Mouse (Mus musculus): ENCODE data around the gene Tradd.

The Tradd gene

DNA sequence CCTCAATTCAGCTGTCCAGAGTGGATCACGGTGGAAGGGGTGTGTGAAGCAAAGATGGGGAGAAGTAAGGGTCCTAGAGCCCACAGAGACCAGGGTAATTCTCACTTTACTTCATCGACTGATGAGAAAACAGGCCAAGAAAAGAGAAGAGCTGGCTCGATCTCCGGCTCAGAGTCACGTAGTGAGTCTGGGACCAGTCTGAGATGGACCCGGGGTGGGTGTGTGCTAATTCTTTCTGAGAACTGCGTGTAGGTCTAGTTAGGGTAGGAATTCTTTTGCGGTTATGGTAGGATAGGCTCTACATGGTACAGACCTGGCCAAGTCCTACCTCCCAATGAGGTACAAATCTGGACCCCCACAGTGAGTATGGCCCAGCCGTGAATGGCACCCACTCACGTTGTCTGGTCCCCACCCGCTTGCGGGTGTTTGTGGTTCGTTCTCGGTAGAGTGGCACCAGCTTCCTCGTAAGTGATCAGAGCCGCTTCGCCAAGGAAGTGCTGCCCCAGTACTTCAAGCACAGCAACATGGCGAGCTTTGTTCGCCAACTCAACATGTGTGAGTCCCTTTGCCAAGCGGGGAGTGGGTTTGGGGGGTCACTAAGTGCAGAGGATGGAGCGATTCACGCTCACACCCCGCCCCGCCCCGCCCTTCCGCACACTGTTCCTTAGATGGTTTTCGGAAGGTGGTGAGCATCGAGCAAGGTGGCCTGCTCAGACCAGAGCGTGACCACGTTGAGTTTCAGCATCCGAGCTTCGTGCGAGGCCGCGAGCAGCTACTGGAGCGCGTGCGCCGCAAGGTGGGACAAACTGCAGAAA is 5.9 kb upstream of the Tradd start:
- DNase-seq (ENCODE audit: low read depth, low spot score), result no peak

DNA sequence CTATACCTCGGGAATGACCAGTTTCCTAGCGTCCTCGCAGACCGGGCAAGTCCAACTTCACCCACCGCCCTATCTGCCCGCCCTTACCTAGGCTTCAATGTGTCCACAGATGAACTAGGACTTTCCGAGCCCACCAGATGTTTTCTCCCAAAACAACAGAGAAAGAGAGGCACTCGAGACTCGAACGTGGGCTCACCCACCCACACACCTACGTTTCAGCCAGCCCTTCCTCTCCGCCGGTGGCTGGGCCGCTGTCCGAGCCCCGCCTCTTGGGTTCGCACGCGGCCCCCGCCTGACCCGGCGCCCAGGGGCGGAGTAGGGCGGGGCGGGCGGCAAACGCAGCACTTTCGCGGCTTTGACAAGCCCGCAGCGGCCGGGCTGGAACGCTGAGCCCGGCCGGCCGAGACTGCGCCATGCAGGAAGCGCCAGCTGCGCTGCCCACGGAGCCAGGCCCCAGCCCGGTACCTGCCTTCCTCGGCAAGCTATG is 5.1 kb upstream of the Tradd start, which contains the start of gene Hsf4:
Gene Hsf4, plus strand, starts transcription at position 341 of the 487 bp plus-strand sequence.
- no peak for DNase-seq (ENCODE audit: low read depth, low spot score)

GRCm38 (mm10) chr8:105269075-105269458 is 4.7 kb upstream of the Tradd start:
- no peak for DNase-seq (ENCODE audit: low read depth, low spot score)

GRCm38 (mm10) chr8:105268342-105269074 is 4.1 kb upstream of the Tradd start:
- DNase-seq (ENCODE audit: low read depth, low spot score), result no peak

DNA sequence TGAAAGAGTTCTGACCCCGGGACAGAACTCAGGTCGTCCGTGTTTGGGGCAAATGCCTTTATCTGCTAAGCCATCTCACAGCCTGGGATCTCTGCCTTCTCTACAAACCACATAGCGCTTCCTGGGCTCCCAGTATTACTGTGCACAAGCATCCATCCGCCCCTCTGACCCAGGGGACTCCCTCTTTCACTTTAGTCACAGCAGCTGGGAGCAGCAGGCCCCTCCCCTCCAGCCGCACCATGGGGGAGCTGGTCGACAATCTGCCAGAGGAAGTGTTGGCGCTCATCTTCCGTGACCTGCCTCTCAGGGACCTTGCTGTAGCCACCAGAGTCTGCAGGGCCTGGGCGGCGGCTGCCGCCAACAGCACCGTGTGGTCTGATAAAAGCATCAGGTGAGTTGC is 2.4 kb upstream of the Tradd start:
- DNase-seq (ENCODE audit: low read depth, low spot score), result no peak

DNA sequence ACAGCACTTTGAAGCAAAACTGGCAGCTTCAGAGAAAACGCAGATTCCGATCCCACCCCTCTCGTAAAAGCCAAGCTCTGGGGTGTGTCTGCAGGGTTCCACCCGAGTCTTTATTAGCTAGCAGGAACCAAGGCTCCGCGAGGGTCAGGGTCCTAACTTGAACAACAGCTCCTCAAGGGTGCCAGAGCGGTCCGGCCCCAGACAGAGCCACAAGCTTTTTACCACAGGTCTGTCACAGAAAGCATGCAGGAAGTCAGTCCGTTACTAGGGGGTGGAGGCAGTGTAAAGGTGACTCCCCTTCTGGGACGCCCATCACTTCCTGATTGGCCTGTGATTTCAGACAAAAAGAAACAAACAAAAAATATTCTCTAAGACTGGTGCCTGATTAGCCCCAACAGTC is 719 bp upstream of the Tradd start:
- peak; percentile 82 for DNase-seq (ENCODE audit: low read depth, low spot score)

DNA sequence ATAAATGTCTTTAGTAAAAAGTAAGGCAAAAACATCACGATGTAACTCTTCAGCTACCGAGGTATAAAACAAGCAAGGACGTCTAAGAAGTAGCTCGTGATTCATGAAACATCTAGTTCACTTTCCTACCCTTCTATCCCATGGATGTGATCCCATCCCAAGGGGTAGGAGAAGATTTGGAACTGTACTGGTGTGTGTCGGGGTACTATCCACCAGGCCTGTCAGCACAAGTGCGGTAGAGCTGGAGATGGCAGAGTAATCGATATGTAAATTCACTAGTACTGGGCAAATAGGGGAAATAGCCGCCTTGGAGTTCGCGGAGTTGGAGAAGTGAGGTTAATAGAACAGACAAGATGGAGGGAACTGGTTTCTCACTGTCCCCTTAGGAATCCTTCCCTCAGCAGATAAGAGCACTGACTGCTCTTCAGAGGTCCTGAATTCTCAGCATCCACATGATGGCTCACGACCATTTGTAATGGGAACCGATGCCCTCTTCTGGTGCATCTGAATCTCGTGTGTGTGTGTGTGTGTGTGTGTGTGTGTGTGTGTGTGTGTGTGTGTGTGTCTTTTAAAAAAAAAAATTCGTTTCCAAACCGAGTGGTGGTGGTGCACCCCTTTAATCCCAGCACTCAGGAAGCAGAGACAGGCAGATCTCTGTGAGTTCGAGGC is 1.0 kb downstream of the Tradd start:
- DNase-seq (ENCODE audit: low read depth, low spot score), result peak; percentile 49

GRCm38 (mm10) chr8:105261326-105261980 is 3.0 kb downstream of the Tradd start:
- peak; percentile 34 for DNase-seq (ENCODE audit: low read depth, low spot score)

DNA sequence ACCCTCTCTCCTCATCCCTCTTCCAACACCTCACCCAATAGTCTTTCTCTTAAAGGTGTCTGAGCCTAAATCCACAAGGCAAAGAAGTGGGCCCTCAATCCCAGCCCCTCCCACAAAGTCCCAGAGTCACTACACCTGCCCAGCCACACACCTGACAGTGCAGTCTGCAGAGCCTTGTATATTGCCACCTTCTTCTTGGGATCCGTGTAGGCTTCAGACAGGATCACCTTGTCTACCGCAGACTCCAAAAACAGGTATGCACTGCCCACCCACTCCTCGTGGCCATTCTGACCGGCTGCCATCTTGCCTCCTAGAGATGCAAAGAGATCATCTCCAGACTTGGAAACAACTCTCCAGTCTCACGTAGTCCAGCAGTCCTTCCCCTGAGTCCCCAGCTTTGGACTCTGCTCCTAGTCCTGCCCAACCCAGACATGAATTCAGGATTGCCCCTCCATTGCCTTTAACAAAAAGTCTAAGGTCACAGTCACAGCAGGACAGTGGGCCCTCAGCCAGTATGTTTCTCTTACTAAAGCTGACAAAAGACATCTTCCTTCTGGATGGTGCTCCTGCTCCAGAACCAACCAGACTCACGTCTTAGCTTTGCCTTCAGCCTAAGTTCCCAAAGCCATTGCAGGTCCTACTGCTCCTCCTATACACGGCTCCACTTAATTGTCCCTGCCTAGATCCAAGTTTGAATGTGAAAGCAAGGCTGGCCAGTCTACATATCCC is 3.9 kb downstream of the Tradd start:
- no peak for DNase-seq (ENCODE audit: low read depth, low spot score)

- DNase-seq (ENCODE audit: low read depth, low spot score), result no peak
Measured at GRCm38 (mm10) chr8:105259721-105260320, 4.6 kb downstream of the Tradd start.

- no peak for DNase-seq (ENCODE audit: low read depth, low spot score)
Measured at GRCm38 (mm10) chr8:105258911-105259720, 5.3 kb downstream of the Tradd start.

DNA sequence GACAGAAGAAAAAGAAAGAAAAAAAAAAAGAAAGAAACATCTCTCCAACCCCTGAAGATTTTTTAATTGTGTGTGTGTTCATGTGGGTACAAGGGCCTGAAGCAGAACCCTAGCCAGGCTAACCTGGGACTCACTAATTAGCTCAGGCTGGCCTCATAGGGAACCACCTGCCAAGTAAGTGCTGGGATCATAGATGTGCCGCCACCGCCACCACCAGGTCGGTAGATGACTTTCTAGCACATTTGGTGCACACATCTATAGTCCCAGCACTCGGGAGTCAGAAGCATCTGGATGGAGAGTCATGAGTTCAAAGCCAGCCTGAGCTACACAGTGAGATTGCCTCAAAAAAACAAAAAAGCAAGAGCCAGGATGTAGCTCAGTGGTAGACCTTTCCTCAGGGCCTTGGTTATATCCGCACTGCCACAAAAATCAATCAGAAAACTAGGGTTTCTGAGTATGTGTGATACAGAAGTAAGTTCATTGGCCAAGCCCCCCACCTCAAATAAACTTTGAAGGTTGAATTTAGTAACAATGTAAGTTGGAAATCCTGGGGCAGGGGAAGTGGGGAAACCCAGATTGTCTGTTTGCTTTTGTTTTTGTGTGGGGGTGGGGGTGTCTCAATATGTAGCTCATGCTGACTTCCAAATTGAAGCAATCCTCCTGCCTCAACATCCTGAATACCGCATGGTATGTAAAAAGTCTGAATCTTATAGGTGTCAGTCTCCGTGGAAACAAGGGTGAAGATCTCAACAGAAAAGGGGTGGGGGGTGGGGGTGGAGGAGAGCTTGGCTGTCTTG is 6.9 kb downstream of the Tradd start:
- DNase-seq (ENCODE audit: low read depth, low spot score), result no peak

DNA sequence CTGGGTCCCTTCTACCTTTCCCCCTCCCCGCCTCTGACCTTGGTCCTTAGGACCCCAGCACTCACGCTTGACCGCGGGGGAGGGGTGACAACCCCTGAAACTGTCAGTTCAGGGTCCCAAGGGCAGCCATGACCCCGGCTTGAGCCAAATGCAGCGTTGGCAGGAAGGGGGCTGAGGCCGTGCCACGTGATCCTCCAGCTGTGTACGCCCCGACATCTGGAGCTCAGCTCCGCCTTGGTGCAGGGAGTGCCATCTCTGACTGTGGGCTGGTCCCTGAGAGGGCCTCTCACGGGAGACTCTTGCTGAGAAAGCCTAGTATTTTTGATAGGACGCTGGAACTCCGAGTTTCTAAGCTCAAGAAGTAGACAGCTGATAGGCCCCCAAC is 9.5 kb downstream of the Tradd start, which contains the start of gene B3gnt9:
Gene B3gnt9, minus strand, starts transcription at position 188 of the 385 bp plus-strand sequence.
- peak; percentile 98 for DNase-seq (ENCODE audit: low read depth, low spot score)

GRCm38 (mm10) chr8:105254152-105254965 is 10.1 kb downstream of the Tradd start:
- DNase-seq (ENCODE audit: low read depth, low spot score), result peak; percentile 93

DNA sequence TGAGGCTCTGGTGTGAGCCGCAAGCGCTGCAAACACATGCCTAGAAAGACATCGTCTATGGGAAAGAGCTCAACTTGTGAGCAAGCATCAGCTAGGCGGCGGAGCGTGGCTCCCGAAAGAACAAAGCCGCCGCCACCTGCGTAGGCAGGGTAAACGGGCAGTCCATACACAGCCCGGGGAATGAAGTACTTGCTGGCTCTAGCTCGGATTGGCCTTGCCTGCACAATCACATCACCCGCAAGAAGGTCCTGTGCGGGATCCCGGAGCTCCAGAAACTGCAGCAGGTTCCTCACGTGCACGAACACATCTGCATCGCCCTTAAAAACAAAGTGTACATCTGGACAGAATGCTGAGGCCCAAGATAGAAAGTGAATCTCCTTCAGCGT is 10.7 kb downstream of the Tradd start:
- no peak for DNase-seq (ENCODE audit: low read depth, low spot score)

GRCm38 (mm10) chr8:105252680-105253537 is 11.5 kb downstream of the Tradd start:
- peak; percentile 14 for DNase-seq (ENCODE audit: low read depth, low spot score)

DNA sequence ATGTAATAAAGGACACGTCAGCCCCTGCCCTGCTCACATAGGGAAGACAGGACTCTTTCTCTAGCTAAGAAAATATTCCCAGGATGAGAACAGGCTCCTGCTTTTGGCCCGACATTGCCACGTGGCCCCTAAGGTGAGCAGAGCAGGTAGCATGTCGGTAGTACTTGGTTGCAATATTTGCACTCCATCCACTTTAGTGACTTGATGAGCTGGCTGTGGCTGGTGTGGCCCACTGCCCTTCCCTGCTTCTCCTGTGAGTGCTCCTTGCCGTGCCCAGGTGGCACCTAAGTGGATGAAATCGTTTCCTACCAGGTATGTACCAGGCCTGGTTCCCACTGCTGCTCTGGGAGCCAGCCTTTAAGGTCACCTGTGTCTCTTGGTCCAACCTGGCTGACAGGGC is 12.5 kb downstream of the Tradd start:
- no peak for DNase-seq (ENCODE audit: low read depth, low spot score)

All from 3T3-L1 (cell line).